Mouse (Mus musculus) left cerebral cortex, postnatal 36 days (tissue): Measurements from ENCODE around the gene Apold1. TPM values are rescaled to one million over a fixed set of nuclear protein-coding genes. Genes with fewer than 3 reads are reported as not detected.
A peak's percentile ranks its signal among the peaks of the same experiment; 100 is the strongest.

ENCODE experiments used
- DNase-seq, 2 experiments: peaks; one replicate each; pipeline ENCODE4 v3.0.0; 2021 to 2022; ENCODE audit warnings: low spot score in 2 of 2, mixed read lengths in 1 of 2
- intact Hi-C: fragments of 180-260 bp; cut with DNase I; formaldehyde crosslinking; loops from one replicate; pipeline ENCODE4 v1.15.1; 2025
- total RNA-seq, 2 experiments: library from RNA; stranded (reverse); gene quantifications; 2 replicates each; pipeline ENCODE4 v1.2.3; 2021

Apold1 gene
- total RNA-seq, 2 experiments from 2014 or later: 3.2 to 8.0 TPM

GRCm38 (mm10) chr6:134966681-134967080 lies 14.8 kb upstream of the Apold1 start:
- intact Hi-C loops: no loop called here

GRCm38 (mm10) chr6:134968326-134968725 lies 13.2 kb upstream of the Apold1 start:
- intact Hi-C loops: no loop called here
- no peak for DNase-seq

More at GRCm38 (mm10) chr6:134966681-134967080, 14.8 kb upstream of the Apold1 start:
- DNase-seq: no peak

- intact Hi-C loops: no loop called here
- DNase-seq: no peak
Observed at GRCm38 (mm10) chr6:134969498-134969897, 12.0 kb upstream of the Apold1 start.

GRCm38 (mm10) chr6:134972096-134972495 lies 9.4 kb upstream of the Apold1 start:
- DNase-seq: no peak
- intact Hi-C loops: no loop called here

GRCm38 (mm10) chr6:134976628-134977027 lies 4.9 kb upstream of the Apold1 start:
- intact Hi-C loops: no loop called here
- no peak for DNase-seq

GRCm38 (mm10) chr6:134983529-134984370 lies 2.2 kb downstream of the Apold1 start:
- peak; percentile 89 to 92 for DNase-seq
- intact Hi-C loops: no loop called here

- intact Hi-C loops: no loop called here
- no peak for DNase-seq
Observed at GRCm38 (mm10) chr6:134984748-134985147, 3.2 kb downstream of the Apold1 start.

- no peak for DNase-seq
- intact Hi-C loops: no loop called here
Observed at GRCm38 (mm10) chr6:134988377-134988776, 6.9 kb downstream of the Apold1 start.

- intact Hi-C loops: no loop called here
- DNase-seq: no peak
Observed at GRCm38 (mm10) chr6:134990674-134991073, 9.2 kb downstream of the Apold1 start.

GRCm38 (mm10) chr6:134994031-134994651 lies 12.6 kb downstream of the Apold1 start:
- DNase-seq: peak; percentile 49 to 54
- intact Hi-C loops: no loop called here

- peak; percentile 33 to 48 for DNase-seq
- intact Hi-C loops: no loop called here
Observed at GRCm38 (mm10) chr6:134994985-134995384, 13.5 kb downstream of the Apold1 start.

GRCm38 (mm10) chr6:134996918-134997317 lies 15.4 kb downstream of the Apold1 start:
- intact Hi-C loops: no loop called here
- DNase-seq: no peak

- intact Hi-C loops: no loop called here
- DNase-seq: no peak
Observed at GRCm38 (mm10) chr6:134998076-134998475, 16.6 kb downstream of the Apold1 start.

GRCm38 (mm10) chr6:134998781-134999180 lies 17.3 kb downstream of the Apold1 start:
- no peak for DNase-seq
- intact Hi-C loops: no loop called here

GRCm38 (mm10) chr6:135000272-135000671 lies 18.8 kb downstream of the Apold1 start:
- no peak for DNase-seq
- intact Hi-C loops: no loop called here

- DNase-seq: no peak
- intact Hi-C loops: no loop called here
Observed at GRCm38 (mm10) chr6:135001991-135002390, 20.5 kb downstream of the Apold1 start.

- no peak for DNase-seq
- intact Hi-C loops: no loop called here
Observed at GRCm38 (mm10) chr6:135006372-135006771, 24.9 kb downstream of the Apold1 start.

- intact Hi-C loops: no loop called here
- DNase-seq: peak; percentile 94
Observed at GRCm38 (mm10) chr6:135011048-135011733, 29.7 kb downstream of the Apold1 start, which contains the start of gene Ddx47. Gene Ddx47 (plus strand): TSS chr6:135011612.

GRCm38 (mm10) chr6:135011734-135012116 lies 30.2 kb downstream of the Apold1 start:
- intact Hi-C loops: no loop called here
- DNase-seq: no peak

- intact Hi-C loops: no loop called here
- no peak for DNase-seq
Observed at GRCm38 (mm10) chr6:135017211-135017610, 35.7 kb downstream of the Apold1 start.
